Mouse (Mus musculus): ENCODE measurements around the gene Pear1.

DNA sequence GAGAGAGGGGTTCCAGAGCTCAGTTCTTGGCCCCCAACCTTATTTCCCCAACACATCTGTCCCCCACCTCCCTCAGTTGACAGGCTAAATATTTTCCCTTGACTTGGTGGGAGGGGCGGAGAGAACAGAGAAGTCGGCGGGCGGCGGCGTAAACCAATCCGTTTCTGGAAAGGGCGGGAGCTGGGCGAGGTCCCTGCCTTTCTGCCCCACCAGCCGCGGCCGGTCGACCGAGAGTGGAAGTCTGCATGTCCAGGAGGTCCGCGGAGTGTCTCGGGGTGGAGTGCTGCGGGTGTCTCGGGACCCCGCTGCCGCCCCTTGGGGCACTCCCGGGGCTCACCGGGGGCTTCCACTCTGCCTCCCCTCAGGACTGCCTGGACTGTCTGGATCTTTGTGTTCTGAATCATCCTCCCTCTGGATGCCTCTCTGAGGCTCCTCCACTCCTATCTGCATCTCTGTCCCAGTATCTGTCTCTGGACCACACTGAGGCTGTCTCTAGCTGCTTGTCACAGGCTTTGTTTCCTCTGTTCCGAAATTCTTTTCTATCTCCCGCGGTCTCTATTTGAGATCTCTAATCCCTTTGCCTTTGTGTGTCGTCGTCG, 27.3 kb downstream of the Pear1 start, which contains the start of gene Insrr:
- no peak for TF ChIP-seq POLR2A (IDR thresholded peaks at IDR 0.05; ENCODE audit: borderline replicate concordance, control insufficient read depth, low read depth, low read length)
- TF ChIP-seq CTCF (IDR thresholded peaks at IDR 0.05; ENCODE audit: control insufficient read depth, insufficient read depth, low read length) = no peak
